Mouse (Mus musculus) forebrain, embryonic 15.5 days (tissue): Measurements from ENCODE around the gene Eif3l. TPM values are rescaled to one million over a fixed set of nuclear protein-coding genes. Genes with fewer than 3 reads are reported as not detected.

Experiments used
- ATAC-seq: fragments of 200-750 bp; cut with Nextera tagmentation; replicated peaks from 2 replicates; pipeline ENCODE4 v1.8.0; 2017; ENCODE audit warnings: mild to moderate bottlenecking, moderate TSS enrichment, moderate library complexity
- H3K27ac ChIP-seq: fragments of 300-500 bp; sonication (generic); replicated peaks from 2 replicates; pipeline ENCODE4 v1.5.1; 2015; ENCODE audit warnings: mild to moderate bottlenecking, inconsistent platforms
- H3K27me3 ChIP-seq: fragments of 300-500 bp; sonication (generic); 2 replicates; pipeline ENCODE4 v1.6.1; 2015; ENCODE audit warnings: inconsistent platforms
- H3K36me3 ChIP-seq: fragments of 300-500 bp; sonication (generic); 2 replicates; pipeline ENCODE4 v1.6.1; 2015; ENCODE audit warnings: mild to moderate bottlenecking, inconsistent platforms
- H3K4me1 ChIP-seq: fragments of 300-500 bp; sonication (generic); 2 replicates; pipeline ENCODE4 v1.6.1; 2015; ENCODE audit warnings: inconsistent platforms
- H3K4me2 ChIP-seq: fragments of 300-500 bp; sonication (generic); replicated peaks from 2 replicates; pipeline ENCODE4 v1.6.1; 2015; ENCODE audit warnings: mild to moderate bottlenecking, inconsistent platforms
- H3K4me3 ChIP-seq: fragments of 300-500 bp; sonication (generic); 2 replicates; pipeline ENCODE4 v1.5.1; 2015; ENCODE audit warnings: mild to moderate bottlenecking, inconsistent platforms
- H3K9ac ChIP-seq: fragments of 300-500 bp; sonication (generic); replicated peaks from 2 replicates; pipeline ENCODE4 v1.6.1; 2015; ENCODE audit warnings: mild to moderate bottlenecking, inconsistent platforms
- H3K9me3 ChIP-seq: fragments of 300-500 bp; sonication (generic); 2 replicates; pipeline ENCODE4 v1.6.1; 2016; ENCODE audit warnings: inconsistent platforms
- WGBS: fragments of 180-500 bp; shearing (Covaris S2); methylation state at CpG from one replicate; pipeline ENCODE4 v1.1.7; 2015; ENCODE audit warnings: mixed read lengths; 5-methylcytosine and 5-hydroxymethylcytosine counted together
- polyA plus RNA-seq: library from polyadenylated mRNA; unstranded; fragments of >200 nt; fragmentation: Nextera tagmentation; extraction: Ambion mirVana; gene quantifications from 2 replicates; pipeline ENCODE4 v1.2.1, GENCODE M21; 2015

Gene Eif3l
- polyA plus RNA-seq, 1 experiment from 2014 or later: 195 TPM

GRCm38 (mm10) chr15:79134496-79135270 lies 59.7 kb downstream of the Eif3l start:
- WGBS: 77% methylated on average over 9 of the region's 9 CpGs

GRCm38 (mm10) chr15:79135332-79135731 lies 60.4 kb downstream of the Eif3l start:
- H3K36me3 ChIP-seq: peaks cover 30% of the 10 kb centered on the region; the same call in 1 of the 2 replicates
- peak; percentile 35; the same call in 1 of the 2 replicates for ATAC-seq
- no peaks in the 10 kb centered on the region for H3K27me3 ChIP-seq
- no peak overlapping the region for H3K4me3 ChIP-seq
- H3K4me2 ChIP-seq: no peak overlapping the region
- H3K4me1 ChIP-seq: peaks cover under 1% of the 10 kb centered on the region
- H3K9me3 ChIP-seq: no peaks in the 10 kb centered on the region
- WGBS: 82% methylated on average over 9 of the region's 9 CpGs
- no peak overlapping the region for H3K27ac ChIP-seq
- no peak overlapping the region for H3K9ac ChIP-seq

More at GRCm38 (mm10) chr15:79134496-79135270, 59.7 kb downstream of the Eif3l start:
- no peak overlapping the region for H3K27ac ChIP-seq
- no peaks in the 10 kb centered on the region for H3K4me1 ChIP-seq
- no peak overlapping the region for H3K4me2 ChIP-seq
- peaks cover 35% of the 10 kb centered on the region for H3K36me3 ChIP-seq
- ATAC-seq: no peak
- no peaks in the 10 kb centered on the region for H3K27me3 ChIP-seq
- no peak overlapping the region for H3K9ac ChIP-seq
- no peak overlapping the region for H3K4me3 ChIP-seq
- no peaks in the 10 kb centered on the region for H3K9me3 ChIP-seq

GRCm38 (mm10) chr15:79135783-79136575 lies 61.0 kb downstream of the Eif3l start:
- H3K27ac ChIP-seq: no peak overlapping the region
- no peak overlapping the region for H3K4me3 ChIP-seq
- H3K9ac ChIP-seq: no peak overlapping the region
- peaks cover 24% of the 10 kb centered on the region; the same call in 1 of the 2 replicates for H3K36me3 ChIP-seq
- no peak for ATAC-seq
- H3K4me2 ChIP-seq: no peak overlapping the region
- peaks cover 6% of the 10 kb centered on the region for H3K4me1 ChIP-seq
- no peaks in the 10 kb centered on the region for H3K9me3 ChIP-seq
- no peaks in the 10 kb centered on the region for H3K27me3 ChIP-seq
- 55% methylated on average over 11 of the region's 11 CpGs for WGBS

DNA sequence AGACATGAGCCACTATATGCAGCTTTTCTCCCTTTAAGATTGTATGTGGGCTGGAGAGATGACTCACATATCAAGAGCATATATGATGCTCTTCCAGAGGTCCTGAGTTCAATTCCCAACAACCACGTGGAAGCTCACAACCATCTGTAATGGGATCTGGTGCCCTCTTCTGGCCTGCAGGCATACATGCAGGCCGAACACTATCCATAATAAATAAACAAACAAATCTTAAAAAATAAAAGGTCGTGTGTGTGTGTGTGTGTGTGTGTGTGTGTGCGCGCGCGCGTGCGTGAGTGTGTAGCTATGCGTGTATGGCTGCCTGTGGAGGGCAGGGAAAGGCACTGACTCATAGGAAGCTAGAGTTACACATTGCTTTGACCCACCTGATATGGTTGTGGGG lies 64.7 kb downstream of the Eif3l start:
- Histone ChIP-seq H3K27ac (no peak overlapping the region), H3K4me2 (no peak overlapping the region), H3K36me3 (peaks cover 4% of the 10 kb centered on the region), H3K4me3 (no peak overlapping the region), H3K4me1 (peaks cover 20% of the 10 kb centered on the region), H3K27me3 (no peaks in the 10 kb centered on the region), H3K9ac (no peak overlapping the region), H3K9me3 (no peaks in the 10 kb centered on the region)
- 63% methylated on average over 10 of the region's 10 CpGs for WGBS
- no peak for ATAC-seq

DNA sequence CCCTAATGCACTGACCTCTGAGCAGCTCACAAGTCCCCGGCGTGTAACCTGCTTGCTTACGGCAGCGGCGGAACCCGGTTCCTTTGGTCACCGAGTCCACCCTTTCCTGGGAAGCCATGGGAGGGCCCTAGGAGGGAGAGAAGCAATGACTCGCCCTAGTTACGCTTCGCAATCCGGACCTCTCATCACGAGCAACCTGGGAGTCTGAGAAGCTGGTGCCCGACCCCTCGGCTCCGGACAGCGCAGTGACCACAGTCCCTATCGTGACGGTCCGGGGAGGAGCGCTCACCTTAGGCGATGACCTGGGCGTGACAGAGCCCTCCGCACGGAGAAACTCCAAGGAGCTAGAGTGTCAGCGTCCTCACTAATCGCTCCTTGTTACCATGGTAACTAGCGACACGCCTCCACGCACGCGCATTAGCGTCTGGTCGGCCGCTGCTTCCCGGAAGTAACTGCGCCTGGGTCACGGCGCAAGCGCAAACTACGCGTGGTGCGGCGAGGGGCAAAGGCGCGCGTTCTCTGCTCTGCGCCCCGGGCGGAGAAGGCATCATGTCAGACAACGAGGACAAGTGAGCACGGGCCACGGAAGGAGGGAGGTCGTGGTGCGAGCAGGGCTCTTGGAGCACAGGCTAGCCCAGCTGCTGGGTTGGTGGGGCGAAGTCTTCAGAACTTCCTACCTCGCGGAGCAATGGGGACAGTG lies 66.0 kb downstream of the Eif3l start, which contains the start of the genes Polr2f and 1700088E04Rik:
Gene Polr2f, plus strand, starts transcription at position 144 of the 700 bp plus-strand sequence.
Gene 1700088E04Rik, minus strand, starts transcription at position 388 of the 700 bp plus-strand sequence.
- Histone ChIP-seq H3K4me1 (peaks cover 20% of the 10 kb centered on the region), H3K27ac (no peak within 1 kb of the TSS), H3K4me2 (peak within 1 kb of the TSS; percentile 93), H3K27me3 (no peaks in the 10 kb centered on the region), H3K4me3 (peak within 1 kb of the TSS; percentile 82), H3K36me3 (peaks cover 14% of the 10 kb centered on the region), H3K9me3 (no peaks in the 10 kb centered on the region), H3K9ac (peak within 1 kb of the TSS; percentile 73)
- peak; percentile 95 for ATAC-seq
- under 1% methylated on average over 57 of the region's 57 CpGs for WGBS

GRCm38 (mm10) chr15:79141566-79141917 lies 66.6 kb downstream of the Eif3l start:
- peak; percentile 36 for ATAC-seq
- Histone ChIP-seq H3K9ac (peak overlapping the region; percentile 73), H3K27me3 (no peaks in the 10 kb centered on the region), H3K9me3 (no peaks in the 10 kb centered on the region), H3K4me3 (peak overlapping the region; percentile 82), H3K4me1 (peaks cover 20% of the 10 kb centered on the region), H3K27ac (no peak overlapping the region), H3K4me2 (peak overlapping the region; percentile 93), H3K36me3 (peaks cover 19% of the 10 kb centered on the region)
- under 1% methylated on average over 7 of the region's 7 CpGs for WGBS

DNA sequence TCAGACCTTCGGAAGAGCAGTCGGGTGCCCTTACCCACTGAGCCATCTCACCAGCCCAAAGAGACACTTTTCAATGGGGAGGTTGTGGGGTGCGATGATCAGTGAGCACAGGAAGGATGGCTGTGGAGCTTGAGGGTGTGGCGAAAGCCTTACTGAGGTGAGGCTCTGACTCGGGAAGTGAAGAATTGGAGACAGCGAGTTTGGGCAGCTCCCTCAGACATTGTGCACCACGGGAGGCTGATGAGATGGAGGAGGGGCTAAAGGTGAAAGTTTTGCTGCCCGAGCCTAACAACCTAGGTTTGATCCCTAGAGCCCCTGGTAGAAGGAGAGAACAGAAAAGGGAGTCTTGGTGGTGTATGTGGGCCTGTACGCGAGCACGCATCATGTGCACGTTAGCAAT lies 68.3 kb downstream of the Eif3l start:
- WGBS: 91% methylated on average over 12 of the region's 12 CpGs
- no peak overlapping the region for H3K27ac ChIP-seq
- no peak overlapping the region for H3K9ac ChIP-seq
- no peak overlapping the region for H3K4me2 ChIP-seq
- no peaks in the 10 kb centered on the region for H3K27me3 ChIP-seq
- H3K36me3 ChIP-seq: peaks cover 32% of the 10 kb centered on the region
- H3K4me1 ChIP-seq: peaks cover 20% of the 10 kb centered on the region
- no peak overlapping the region for H3K4me3 ChIP-seq
- no peaks in the 10 kb centered on the region for H3K9me3 ChIP-seq
- no peak for ATAC-seq

Other genes with a start within 250 kb of the Eif3l start
- 7.6 and 9.0 TPM in 2 replicates for gene Cdc42ep1, start 232.6 kb upstream of the Eif3l start, polyA plus RNA-seq
- not detected in 2 replicates for gene Lgals2, start 219.7 kb upstream of the Eif3l start, polyA plus RNA-seq
- 60.3 and 62.0 TPM in 2 replicates for gene Gga1, start 198.0 kb upstream of the Eif3l start, polyA plus RNA-seq
- gene Gm49510, start 175.5 kb upstream of the Eif3l start, polyA plus RNA-seq: not detected in 2 replicates
- gene Sh3bp1, start 175.4 kb upstream of the Eif3l start, polyA plus RNA-seq: 3.6 and 5.9 TPM in 2 replicates
- 99.5 and 101 TPM in 2 replicates for gene Pdxp, start 161.3 kb upstream of the Eif3l start, polyA plus RNA-seq
- gene Lgals1, start 148.5 kb upstream of the Eif3l start, polyA plus RNA-seq: 61.7 and 66.5 TPM in 2 replicates
- 57.4 and 59.3 TPM in 2 replicates for gene Nol12, start 140.2 kb upstream of the Eif3l start, polyA plus RNA-seq
- gene Triobp, start 127.5 kb upstream of the Eif3l start, polyA plus RNA-seq: 43.3 and 49.9 TPM in 2 replicates
- gene H1f0, start 46.7 kb upstream of the Eif3l start, polyA plus RNA-seq: 470 and 489 TPM in 2 replicates
- not detected in 2 replicates for gene Galr3, start 33.3 kb upstream of the Eif3l start, polyA plus RNA-seq
- gene Ankrd54, start 12.3 kb upstream of the Eif3l start, polyA plus RNA-seq: 61.6 and 65.5 TPM in 2 replicates
- gene Micall1, start 33.7 kb downstream of the Eif3l start, polyA plus RNA-seq: 8.0 and 9.7 TPM in 2 replicates
- gene Polr2f, start 65.8 kb downstream of the Eif3l start, polyA plus RNA-seq: 293 and 308 TPM in 2 replicates
- gene 1700088E04Rik, start 66.1 kb downstream of the Eif3l start, polyA plus RNA-seq: 11.9 and 16.8 TPM in 2 replicates
- gene Sox10, start 90.1 kb downstream of the Eif3l start, polyA plus RNA-seq: 1.7 and 1.9 TPM in 2 replicates
- 78.5 and 85.1 TPM in 2 replicates for gene Pick1, start 154.0 kb downstream of the Eif3l start, polyA plus RNA-seq
- gene Gm49486, start 154.2 kb downstream of the Eif3l start, polyA plus RNA-seq: 0.97 and 1.1 TPM in 2 replicates
- 0.36 and 0.81 TPM in 2 replicates for gene Slc16a8, start 179.6 kb downstream of the Eif3l start, polyA plus RNA-seq
- 1.9 and 3.6 TPM in 2 replicates for gene Baiap2l2, start 210.4 kb downstream of the Eif3l start, polyA plus RNA-seq